Mouse (Mus musculus): ENCODE data around the gene Kcnk4.

DNA sequence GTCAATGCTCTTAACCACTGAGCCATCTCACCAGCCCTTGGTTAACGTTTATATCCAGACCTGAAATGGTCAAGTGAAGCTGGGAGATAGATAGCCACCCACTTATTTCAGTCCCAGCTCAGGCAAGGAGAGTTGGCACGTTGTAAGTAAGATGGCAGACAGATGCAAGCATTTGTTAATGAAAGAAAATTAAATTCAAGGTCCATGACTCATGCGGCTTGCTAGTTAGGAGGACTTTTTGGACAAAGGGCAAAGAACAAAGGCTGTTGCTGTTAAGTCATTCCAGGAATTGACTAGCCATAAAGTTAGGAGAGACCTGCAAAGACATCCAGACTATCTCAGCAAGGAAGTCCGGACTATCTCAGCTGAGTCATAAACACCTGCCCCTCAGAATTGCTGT, 34.7 kb downstream of the Kcnk4 start:
- TF ChIP-seq CTCF (IDR thresholded peaks at IDR 0.05; ENCODE audit: extremely low read depth, insufficient read depth, low read length), result no peak
- no peak for TF ChIP-seq POLR2A (IDR thresholded peaks at IDR 0.05; ENCODE audit: extremely low read depth, insufficient read depth, low read length)

All from cortical plate, adult 2 months (tissue).